Mouse (Mus musculus): ENCODE results near the gene Chadl.

DNA sequence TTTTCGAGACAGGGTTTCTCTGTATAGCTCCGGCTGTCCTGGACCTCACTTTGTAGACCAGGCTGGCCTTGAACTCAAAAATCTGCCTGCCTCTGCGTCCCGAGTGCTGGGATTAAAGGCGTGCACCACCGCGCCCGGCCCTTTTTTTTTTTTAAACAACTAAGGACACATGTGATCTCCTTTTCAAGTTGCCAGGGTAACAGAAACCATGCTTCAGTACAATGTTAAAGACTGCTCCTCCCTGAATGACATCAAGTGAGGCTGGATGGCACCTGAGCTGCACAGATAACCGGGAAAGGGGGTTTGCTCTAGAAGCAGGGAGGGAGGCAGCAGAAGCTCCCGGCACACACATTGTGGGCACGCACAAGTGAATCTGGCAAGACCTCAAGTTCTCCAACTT lies 11.9 kb upstream of the Chadl start:
- TF ChIP-seq POLR2A (IDR thresholded peaks at IDR 0.05; ENCODE audit: control insufficient read depth, extremely low read depth, insufficient read depth, low read length, poor library complexity) (no peak), CTCF (IDR thresholded peaks at IDR 0.05; ENCODE audit: borderline replicate concordance, control insufficient read depth, extremely low read depth, insufficient read depth, low read length, poor library complexity) (no peak)
